Mouse (Mus musculus): ENCODE data around the gene Ttc37. TPM values are rescaled to one million over a fixed set of nuclear protein-coding genes. Genes with fewer than 3 reads are reported as not detected.

Gene Ttc37
- total and polyA plus RNA-seq, 3 experiments: 16.8 to 116 (median 20.3) TPM

DNA sequence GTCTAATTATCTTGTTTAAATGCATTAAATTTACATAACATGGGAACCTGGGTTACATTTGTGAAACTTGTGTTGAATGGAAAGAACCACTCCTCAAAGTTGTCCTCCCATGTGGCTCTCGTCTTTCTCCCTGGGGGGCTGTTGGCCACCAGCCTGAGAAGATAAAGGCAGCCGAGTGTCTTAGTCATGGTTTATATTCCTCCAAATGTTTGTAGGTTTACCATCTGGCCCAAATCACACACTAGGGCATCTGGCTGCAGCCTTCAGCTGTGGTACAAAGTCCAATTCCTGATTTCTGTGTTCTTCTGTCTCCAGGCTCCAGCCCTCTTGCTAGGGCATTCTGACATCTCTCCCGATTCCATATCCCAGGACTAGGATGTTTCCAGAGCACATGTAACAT lies 91.7 kb downstream of the Ttc37 start:
- no peak for TF ChIP-seq MAFK (IDR thresholded peaks at IDR 0.05; ENCODE audit: borderline replicate concordance, low read depth, low read length)
- TF ChIP-seq CTCF (IDR thresholded peaks at IDR 0.05 in 2 of 3, conservative IDR thresholded peaks at IDR 0.05 in 1 of 3; ENCODE audit: control insufficient read depth in 1 of 3, insufficient read depth in 1 of 3, low read depth in 2 of 3, low read length in 3 of 3, poor library complexity in 1 of 3, severe bottlenecking in 1 of 3): no peak
- no peak for TF ChIP-seq MXI1 (IDR thresholded peaks at IDR 0.05; ENCODE audit: low read depth, low read length)
- TF ChIP-seq MEF2A (IDR thresholded peaks at IDR 0.05; ENCODE audit: extremely low read depth, insufficient replicate concordance, low read depth, low read length, poor library complexity, severe bottlenecking): no peak
- no peak for TF ChIP-seq POLR2A (IDR thresholded peaks at IDR 0.05; ENCODE audit: control insufficient read depth in 1 of 2, insufficient read depth in 1 of 2, low read depth in 1 of 2, low read length in 2 of 2, poor library complexity in 1 of 2)
- TF ChIP-seq GABPA (IDR thresholded peaks at IDR 0.05; ENCODE audit: low read depth, low read length): no peak
- TF ChIP-seq GATA1 (IDR thresholded peaks at IDR 0.05; ENCODE audit: low read depth, low read length): no peak
- Histone ChIP-seq H3K36me3 (ENCODE audit: control insufficient read depth in 1 of 2, insufficient read depth in 2 of 2, low read length in 2 of 2) (no peaks in the 10 kb centered on the region), H3K79me2 (ENCODE audit: control insufficient read depth, insufficient read depth, low read length, poor library complexity) (no peaks in the 10 kb centered on the region), H3K27me3 (ENCODE audit: control insufficient read depth in 1 of 2, insufficient read depth in 2 of 2, low read length in 2 of 2) (no peaks in the 10 kb centered on the region), H3K9ac (ENCODE audit: control insufficient read depth, low read depth, low read length, poor library complexity, severe bottlenecking) (no peak overlapping the region), H3K27ac (ENCODE audit: control insufficient read depth, low read depth, low read length) (no peak overlapping the region), H3K4me3 (ENCODE audit: control insufficient read depth in 1 of 2, insufficient read depth in 1 of 2, low read depth in 2 of 2, low read length in 2 of 2) (no peak overlapping the region), H3K4me1 (ENCODE audit: control insufficient read depth in 1 of 2, insufficient read depth in 2 of 2, low read length in 2 of 2) (no peaks in the 10 kb centered on the region), H3K9me3 (replicated peaks; ENCODE audit: insufficient read depth, low read length) (no peaks in the 10 kb centered on the region)
- DNase-seq (ENCODE audit: low read depth, low spot score): no peak

GRCm38 (mm10) chr13:76194937-76195336 lies 96.4 kb downstream of the Ttc37 start:
- H3K9ac ChIP-seq (ENCODE audit: control insufficient read depth, low read depth, low read length, poor library complexity, severe bottlenecking): no peak overlapping the region

DNA sequence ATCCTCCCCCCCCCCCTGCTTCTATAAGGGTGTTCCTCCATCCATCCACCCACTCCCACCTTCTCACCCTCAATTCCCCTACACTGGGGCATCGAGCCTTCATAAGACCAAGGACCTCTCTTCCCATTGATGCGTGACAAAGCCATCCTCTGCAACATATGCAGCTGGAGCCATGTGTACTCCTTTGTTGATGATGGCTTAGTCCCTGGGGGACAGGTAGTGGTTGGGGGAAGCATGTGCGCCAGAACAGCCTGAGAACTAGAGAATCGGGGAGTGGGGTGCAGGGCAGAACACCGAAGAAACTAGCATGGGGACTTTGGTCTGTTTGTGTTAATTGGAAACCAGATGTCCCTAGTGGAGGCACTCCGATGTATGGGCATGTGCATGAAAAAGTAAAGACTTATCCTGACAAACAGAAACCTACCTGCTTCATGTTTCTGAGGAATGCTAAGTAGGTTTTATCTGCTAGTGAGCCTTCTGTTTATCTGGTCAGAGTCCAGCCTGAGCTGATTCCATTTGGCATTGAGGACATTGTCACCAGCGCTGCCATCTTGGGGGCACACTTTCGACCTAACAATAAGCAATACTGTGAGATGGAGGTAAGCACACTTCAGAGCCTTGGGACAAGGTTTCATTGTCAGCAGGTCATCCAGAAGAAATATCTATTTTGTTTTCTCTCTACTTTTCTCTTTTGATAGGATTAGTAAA lies 97.1 kb downstream of the Ttc37 start:
- Histone ChIP-seq H3K27me3 (ENCODE audit: control insufficient read depth in 1 of 2, insufficient read depth in 2 of 2, low read length in 2 of 2) (no peaks in the 10 kb centered on the region), H3K36me3 (ENCODE audit: control insufficient read depth in 1 of 2, insufficient read depth in 2 of 2, low read length in 2 of 2) (no peaks in the 10 kb centered on the region), H3K9me3 (replicated peaks; ENCODE audit: insufficient read depth, low read length) (no peaks in the 10 kb centered on the region), H3K4me1 (ENCODE audit: control insufficient read depth in 1 of 2, insufficient read depth in 2 of 2, low read length in 2 of 2) (no peaks in the 10 kb centered on the region), H3K27ac (ENCODE audit: control insufficient read depth, low read depth, low read length) (no peak overlapping the region), H3K4me3 (ENCODE audit: control insufficient read depth in 1 of 2, insufficient read depth in 1 of 2, low read depth in 2 of 2, low read length in 2 of 2) (no peak overlapping the region), H3K9ac (ENCODE audit: control insufficient read depth, low read depth, low read length, poor library complexity, severe bottlenecking) (no peak overlapping the region), H3K79me2 (ENCODE audit: control insufficient read depth, insufficient read depth, low read length, poor library complexity) (no peaks in the 10 kb centered on the region)
- DNase-seq (ENCODE audit: low read depth, low spot score): no peak
- TF ChIP-seq USF1 (IDR thresholded peaks at IDR 0.05; ENCODE audit: low read depth, low read length) (no peak), POLR2A (IDR thresholded peaks at IDR 0.05; ENCODE audit: control insufficient read depth in 1 of 2, insufficient read depth in 1 of 2, low read depth in 1 of 2, low read length in 2 of 2, poor library complexity in 1 of 2) (no peak), UBTF (IDR thresholded peaks at IDR 0.05; ENCODE audit: borderline replicate concordance, insufficient read depth, low read depth, low read length) (no peak), MYB (IDR thresholded peaks at IDR 0.05; ENCODE audit: low read depth, low read length) (no peak), CTCF (IDR thresholded peaks at IDR 0.05 in 2 of 3, conservative IDR thresholded peaks at IDR 0.05 in 1 of 3; ENCODE audit: control insufficient read depth in 1 of 3, insufficient read depth in 1 of 3, low read depth in 2 of 3, low read length in 3 of 3, poor library complexity in 1 of 3, severe bottlenecking in 1 of 3) (no peak), TBP (IDR thresholded peaks at IDR 0.05; ENCODE audit: low read depth, low read length) (no peak), KAT2A (conservative IDR thresholded peaks at IDR 0.05; ENCODE audit: low read depth, low read length) (no peak), MAFK (IDR thresholded peaks at IDR 0.05; ENCODE audit: borderline replicate concordance, low read depth, low read length) (no peak), ZC3H11A (IDR thresholded peaks at IDR 0.05; ENCODE audit: low read depth, low read length) (no peak), SIN3A (IDR thresholded peaks at IDR 0.05; ENCODE audit: low read length) (no peak), MAZ (IDR thresholded peaks at IDR 0.05; ENCODE audit: low read depth, low read length) (no peak), ZNF384 (IDR thresholded peaks at IDR 0.05; ENCODE audit: low read depth, low read length) (no peak), POLR2AphosphoS5 (IDR thresholded peaks at IDR 0.05; ENCODE audit: borderline replicate concordance, low read depth, low read length) (no peak)

More at GRCm38 (mm10) chr13:76194937-76195336, 96.4 kb downstream of the Ttc37 start:
- no peak for TF ChIP-seq SIN3A (IDR thresholded peaks at IDR 0.05; ENCODE audit: low read length)
- no peak for TF ChIP-seq BHLHE40 (IDR thresholded peaks at IDR 0.05; ENCODE audit: borderline replicate concordance, low read depth, low read length)
- no peak for TF ChIP-seq HCFC1 (IDR thresholded peaks at IDR 0.05; ENCODE audit: low read depth, low read length)
- TF ChIP-seq MYC (IDR thresholded peaks at IDR 0.05; ENCODE audit: low read depth, low read length): no peak
- TF ChIP-seq EP300 (IDR thresholded peaks at IDR 0.05; ENCODE audit: low read depth in 1 of 2, low read length in 2 of 2): no peak
- TF ChIP-seq UBTF (IDR thresholded peaks at IDR 0.05; ENCODE audit: borderline replicate concordance, insufficient read depth, low read depth, low read length): no peak
- TF ChIP-seq NRF1 (IDR thresholded peaks at IDR 0.05; ENCODE audit: insufficient read depth, low read depth, low read length, poor library complexity, severe bottlenecking): no peak
- no peak for TF ChIP-seq CTCF (IDR thresholded peaks at IDR 0.05 in 2 of 3, conservative IDR thresholded peaks at IDR 0.05 in 1 of 3; ENCODE audit: control insufficient read depth in 1 of 3, insufficient read depth in 1 of 3, low read depth in 2 of 3, low read length in 3 of 3, poor library complexity in 1 of 3, severe bottlenecking in 1 of 3)
- no peak for TF ChIP-seq MAFK (IDR thresholded peaks at IDR 0.05; ENCODE audit: borderline replicate concordance, low read depth, low read length)
- no peak for TF ChIP-seq POLR2A (IDR thresholded peaks at IDR 0.05; ENCODE audit: control insufficient read depth in 1 of 2, insufficient read depth in 1 of 2, low read depth in 1 of 2, low read length in 2 of 2, poor library complexity in 1 of 2)
- TF ChIP-seq RAD21 (IDR thresholded peaks at IDR 0.05; ENCODE audit: low read depth, low read length): no peak
- no peak for TF ChIP-seq POLR2AphosphoS5 (IDR thresholded peaks at IDR 0.05; ENCODE audit: borderline replicate concordance, low read depth, low read length)
- no peak for TF ChIP-seq TAL1 (IDR thresholded peaks at IDR 0.05; ENCODE audit: low read length)
- no peak for TF ChIP-seq MYB (IDR thresholded peaks at IDR 0.05; ENCODE audit: low read depth, low read length)
- H3K9me3 ChIP-seq (replicated peaks; ENCODE audit: insufficient read depth, low read length): no peaks in the 10 kb centered on the region
- no peaks in the 10 kb centered on the region for H3K36me3 ChIP-seq (ENCODE audit: control insufficient read depth in 1 of 2, insufficient read depth in 2 of 2, low read length in 2 of 2)
- H3K4me1 ChIP-seq (ENCODE audit: control insufficient read depth in 1 of 2, insufficient read depth in 2 of 2, low read length in 2 of 2): no peaks in the 10 kb centered on the region
- H3K27me3 ChIP-seq (ENCODE audit: control insufficient read depth in 1 of 2, insufficient read depth in 2 of 2, low read length in 2 of 2): no peaks in the 10 kb centered on the region
- H3K27ac ChIP-seq (ENCODE audit: control insufficient read depth, low read depth, low read length): no peak overlapping the region
- H3K79me2 ChIP-seq (ENCODE audit: control insufficient read depth, insufficient read depth, low read length, poor library complexity): no peaks in the 10 kb centered on the region
- no peak for DNase-seq (ENCODE audit: low read depth, low spot score)
- no peak overlapping the region for H3K4me3 ChIP-seq (ENCODE audit: control insufficient read depth in 1 of 2, insufficient read depth in 1 of 2, low read depth in 2 of 2, low read length in 2 of 2)

Measured in MEL (cell line).